In genomic region chr7:6284442-6285012, GRCm38 (mm10) we compare ENCODE assay signal across 13 mouse cellular contexts. TPM values are rescaled to one million over a fixed set of nuclear protein-coding genes. Genes with fewer than 3 reads are reported as not detected.
A peak's percentile ranks its signal among the peaks of the same experiment; 100 is the strongest.
DNase-seq lines count a peak whose midpoint lies in the region; ATAC-seq and TF ChIP-seq lines count a peak whose summit lies in the region.
"Had no signal": no experiment of that assay in that cellular context is flagged by ENCODE, and none has a peak within 500 bp of the region (broad histone marks: within the 10 kb centered on the region; RNA-seq: fewer than 3 reads in every experiment).

No protein-coding gene starts in this region.

- peak overlapping the region; percentile 48; the same call in 1 of the 2 replicates for H3K4me3 ChIP-seq in forebrain, postnatal 0 days (ENCODE audit: low read depth, low read length)
- H3K4me3 ChIP-seq in forebrain, embryonic 14.5 days (ENCODE audit: low read depth, low read length) = no peak overlapping the region
- H3K4me3 ChIP-seq in limb, embryonic 13.5 days = no peak overlapping the region
- no peak overlapping the region for H3K4me3 ChIP-seq in limb, embryonic 10.5 days

- no peaks in the 10 kb centered on the region for H3K27me3 ChIP-seq in forebrain, postnatal 0 days (ENCODE audit: insufficient read depth, low read length)
- no peaks in the 10 kb centered on the region for H3K27me3 ChIP-seq in forebrain, embryonic 14.5 days (replicated peaks; ENCODE audit: control insufficient read depth, insufficient read depth, low read length)
- H3K27me3 ChIP-seq in limb, embryonic 13.5 days = no peaks in the 10 kb centered on the region
- H3K27me3 ChIP-seq in limb, embryonic 10.5 days (ENCODE audit: low read depth, poor library complexity, severe bottlenecking) = no peaks in the 10 kb centered on the region
- H3K27me3 ChIP-seq: limb, embryonic 15.5 days had no signal

- no peak for DNase-seq in forebrain, postnatal 0 days
- no peak for DNase-seq in forebrain, embryonic 14.5 days (ENCODE audit: low spot score)
- DNase-seq in limb, embryonic 10.5 days (ENCODE audit: low spot score) = no peak
- DNase-seq in thymus, postnatal 4 days = peak; percentile 8
- DNase-seq in thymus, postnatal 25 days = no peak
- DNase-seq: adrenal gland, postnatal 25 days; heart, postnatal 10 days; right cerebral cortex, postnatal 25 days had no signal

- H3K27ac ChIP-seq in forebrain, postnatal 0 days (ENCODE audit: low read depth, low read length) = no peak overlapping the region
- H3K27ac ChIP-seq in forebrain, embryonic 14.5 days (ENCODE audit: low read depth, low read length) = no peak overlapping the region
- H3K27ac ChIP-seq in limb, embryonic 13.5 days = no peak overlapping the region
- H3K27ac ChIP-seq in limb, embryonic 10.5 days = no peak overlapping the region

- no peaks in the 10 kb centered on the region for H3K9me3 ChIP-seq in forebrain, postnatal 0 days (ENCODE audit: low read length)
- no peaks in the 10 kb centered on the region for H3K9me3 ChIP-seq in forebrain, embryonic 14.5 days (replicated peaks; ENCODE audit: control insufficient read depth, low read length)
- no peaks in the 10 kb centered on the region for H3K9me3 ChIP-seq in limb, embryonic 13.5 days
- H3K9me3 ChIP-seq in limb, embryonic 10.5 days (replicated peaks) = no peaks in the 10 kb centered on the region
- H3K9me3 ChIP-seq: limb, embryonic 15.5 days had no signal

- WGBS in forebrain, postnatal 0 days = 95% methylated on average over 4 of the region's 4 CpGs
- 87% methylated on average over 4 of the region's 4 CpGs for WGBS in forebrain, embryonic 14.5 days
- WGBS in limb, embryonic 13.5 days = 89% methylated on average over 4 of the region's 4 CpGs
- WGBS in limb, embryonic 10.5 days = 83% methylated on average over 4 of the region's 4 CpGs

- H3K4me2 ChIP-seq in forebrain, postnatal 0 days (ENCODE audit: low read depth) = no peak overlapping the region; the same call in 1 of the 2 replicates
- no peak overlapping the region for H3K4me2 ChIP-seq in forebrain, embryonic 14.5 days (ENCODE audit: low read length)
- H3K4me2 ChIP-seq in limb, embryonic 13.5 days (replicated peaks) = 0 out of 2 replicates have a peak overlapping the region, but pooled peaks have one; percentile 66

- TF ChIP-seq CTCF in forebrain, postnatal 0 days (IDR thresholded peaks at IDR 0.05; ENCODE audit: low read depth) = no peak

- H3K36me3 ChIP-seq in forebrain, postnatal 0 days (ENCODE audit: insufficient read depth) = 0 out of 2 replicates have a peak, but pooled peaks cover under 1% of the 10 kb centered on the region
- H3K36me3 ChIP-seq in forebrain, embryonic 14.5 days (ENCODE audit: control insufficient read depth, insufficient read depth, low read length) = peaks cover under 1% of the 10 kb centered on the region; the same call in 1 of the 2 replicates
- H3K36me3 ChIP-seq in limb, embryonic 13.5 days = peaks cover under 1% of the 10 kb centered on the region; the same call in 1 of the 2 replicates
- no peaks in the 10 kb centered on the region for H3K36me3 ChIP-seq in limb, embryonic 10.5 days
- H3K36me3 ChIP-seq: limb, embryonic 15.5 days had no signal

- ATAC-seq in forebrain, postnatal 0 days = no peak
- no peak for ATAC-seq in forebrain, embryonic 14.5 days
- no peak for ATAC-seq in limb, embryonic 13.5 days (ENCODE audit: low FRiP score, low read depth)
- ATAC-seq in erythroid progenitor cell, adult 5-6 weeks (replicated peaks; ENCODE audit: low FRiP score, poor library complexity, severe bottlenecking) = no peak

- H3K4me1 ChIP-seq in forebrain, postnatal 0 days (ENCODE audit: insufficient read depth) = peaks cover 15% of the 10 kb centered on the region; the same call in 1 of the 2 replicates
- H3K4me1 ChIP-seq in forebrain, embryonic 14.5 days (ENCODE audit: control insufficient read depth, insufficient read depth, low read length) = peaks cover 3% of the 10 kb centered on the region; the same call in 1 of the 2 replicates
- H3K4me1 ChIP-seq in limb, embryonic 13.5 days = peaks cover 17% of the 10 kb centered on the region
- peaks cover 15% of the 10 kb centered on the region for H3K4me1 ChIP-seq in limb, embryonic 10.5 days

- no peak overlapping the region for H3K9ac ChIP-seq in forebrain, postnatal 0 days
- no peak overlapping the region for H3K9ac ChIP-seq in forebrain, embryonic 14.5 days (ENCODE audit: low read length)
- no peak overlapping the region for H3K9ac ChIP-seq in limb, embryonic 13.5 days
- H3K9ac ChIP-seq: limb, embryonic 15.5 days had no signal

RNA-seq across cellular contexts. Expression of gene Zfp667, which starts 1.9 kb away (rescaled TPM):
- 6.9 and 10.0 TPM in 2 replicates for total RNA-seq in forebrain, postnatal 0 days (2014; rRNA removed)
- polyA plus RNA-seq in forebrain, postnatal 0 days (2015; fragmentation: Nextera tagmentation; extraction: Ambion mirVana) = 9.9 and 13.1 TPM in 2 replicates
- 11.7 and 13.5 TPM in 2 replicates for polyA plus RNA-seq in forebrain, embryonic 14.5 days (2014; fragmentation: Nextera tagmentation; extraction: Ambion mirVana)
- polyA plus RNA-seq in limb, embryonic 13.5 days (2015; fragmentation: Nextera tagmentation; extraction: Ambion mirVana) = 10.0 and 11.9 TPM in 2 replicates
- 5.2 and 6.4 TPM in 2 replicates for polyA plus RNA-seq in limb, embryonic 10.5 days (2016; fragmentation: Nextera tagmentation; extraction: Ambion mirVana)
- total RNA-seq in erythroid progenitor cell, adult 5-6 weeks (2015; ENCODE audit: low replicate concordance) = not detected in 2 replicates
- not detected in 2 replicates for total RNA-seq in erythroid progenitor cell, adult 5-6 weeks (2017; ENCODE audit: low replicate concordance)

RNA-seq across cellular contexts. Expression of gene Epp13, which starts 32.0 kb away (rescaled TPM):
- not detected in 2 replicates for total RNA-seq in forebrain, postnatal 0 days (2014; rRNA removed)
- 0.40 and 0.44 TPM in 2 replicates for polyA plus RNA-seq in forebrain, postnatal 0 days (2015; fragmentation: Nextera tagmentation; extraction: Ambion mirVana)
- polyA plus RNA-seq in forebrain, embryonic 14.5 days (2014; fragmentation: Nextera tagmentation; extraction: Ambion mirVana) = not detected in 2 replicates
- polyA plus RNA-seq in limb, embryonic 13.5 days (2015; fragmentation: Nextera tagmentation; extraction: Ambion mirVana) = not detected in 2 replicates
- not detected in 2 replicates for polyA plus RNA-seq in limb, embryonic 10.5 days (2016; fragmentation: Nextera tagmentation; extraction: Ambion mirVana)
- total RNA-seq in erythroid progenitor cell, adult 5-6 weeks (2015; ENCODE audit: low replicate concordance) = not detected in 2 replicates
- not detected in 2 replicates for total RNA-seq in erythroid progenitor cell, adult 5-6 weeks (2017; ENCODE audit: low replicate concordance)
- total RNA-seq: adrenal gland, postnatal 25 days; granulocyte monocyte progenitor cell, adult 5-6 weeks; heart, postnatal 10 days had no signal
- polyA plus RNA-seq: embryonic facial prominence, embryonic 11.5 days; limb, embryonic 15.5 days had no signal

RNA-seq across cellular contexts. Expression of gene Zfp583, which starts 46.6 kb away (rescaled TPM):
- 12.3 and 13.1 TPM in 2 replicates for total RNA-seq in forebrain, postnatal 0 days (2014; rRNA removed)
- polyA plus RNA-seq in forebrain, postnatal 0 days (2015; fragmentation: Nextera tagmentation; extraction: Ambion mirVana) = 11.7 and 13.2 TPM in 2 replicates
- polyA plus RNA-seq in forebrain, embryonic 14.5 days (2014; fragmentation: Nextera tagmentation; extraction: Ambion mirVana) = 7.7 and 12.2 TPM in 2 replicates
- 9.3 and 9.6 TPM in 2 replicates for polyA plus RNA-seq in limb, embryonic 13.5 days (2015; fragmentation: Nextera tagmentation; extraction: Ambion mirVana)
- 5.2 and 6.7 TPM in 2 replicates for polyA plus RNA-seq in limb, embryonic 10.5 days (2016; fragmentation: Nextera tagmentation; extraction: Ambion mirVana)
- total RNA-seq in erythroid progenitor cell, adult 5-6 weeks (2015; ENCODE audit: low replicate concordance) = not detected in 2 replicates
- total RNA-seq in erythroid progenitor cell, adult 5-6 weeks (2017; ENCODE audit: low replicate concordance) = 1.2 TPM in 1 of 2 replicates, not detected in the other

RNA-seq across cellular contexts. Expression of gene Gm3854, which starts 59.0 kb away (rescaled TPM):
- 5.8 and 7.8 TPM in 2 replicates for total RNA-seq in forebrain, postnatal 0 days (2014; rRNA removed)
- polyA plus RNA-seq in forebrain, postnatal 0 days (2015; fragmentation: Nextera tagmentation; extraction: Ambion mirVana) = 1.5 and 4.6 TPM in 2 replicates
- 1.7 and 2.7 TPM in 2 replicates for polyA plus RNA-seq in forebrain, embryonic 14.5 days (2014; fragmentation: Nextera tagmentation; extraction: Ambion mirVana)
- polyA plus RNA-seq in limb, embryonic 13.5 days (2015; fragmentation: Nextera tagmentation; extraction: Ambion mirVana) = 3.2 and 3.3 TPM in 2 replicates
- polyA plus RNA-seq in limb, embryonic 10.5 days (2016; fragmentation: Nextera tagmentation; extraction: Ambion mirVana) = 2.6 and 2.8 TPM in 2 replicates
- total RNA-seq in erythroid progenitor cell, adult 5-6 weeks (2015; ENCODE audit: low replicate concordance) = not detected in 2 replicates
- not detected in 2 replicates for total RNA-seq in erythroid progenitor cell, adult 5-6 weeks (2017; ENCODE audit: low replicate concordance)
